Mouse (Mus musculus) stomach, embryonic 14.5 days (tissue): ENCODE data around the gene Ethe1. TPM values are rescaled to one million over a fixed set of nuclear protein-coding genes. Genes with fewer than 3 reads are reported as not detected.

Experiments used
- ATAC-seq: fragments of 200-750 bp; cut with Nextera tagmentation; 2 replicates; pipeline ENCODE4 v1.8.0; 2017; ENCODE audit warnings: low read depth, moderate TSS enrichment; ENCODE audit not compliant: insufficient number of reproducible peaks, insufficient read depth, low FRiP score
- H3K27ac ChIP-seq: fragments of 300-500 bp; sonication (generic); 2 replicates; pipeline ENCODE4 v1.5.1; 2014; ENCODE audit warnings: mild to moderate bottlenecking, low read length, moderate library complexity, mixed read lengths
- H3K27me3 ChIP-seq: fragments of 300-500 bp; sonication (generic); 2 replicates; pipeline ENCODE4 v1.6.1; 2014; ENCODE audit warnings: low read length, control low read depth, mixed read lengths; ENCODE audit not compliant: control insufficient read depth, insufficient read depth
- H3K36me3 ChIP-seq: fragments of 300-500 bp; sonication (generic); 2 replicates; pipeline ENCODE4 v1.6.1; 2014; ENCODE audit warnings: mild to moderate bottlenecking, control low read depth, low read length, moderate library complexity, mixed read lengths; ENCODE audit not compliant: control insufficient read depth, insufficient read depth
- H3K4me1 ChIP-seq: fragments of 300-500 bp; sonication (generic); 2 replicates; pipeline ENCODE4 v1.6.1; 2014; ENCODE audit warnings: low read length, control low read depth, mixed read lengths; ENCODE audit not compliant: control insufficient read depth, insufficient read depth
- H3K4me2 ChIP-seq: fragments of 300-500 bp; sonication (generic); replicated peaks from 2 replicates; pipeline ENCODE4 v1.6.1; 2014; ENCODE audit warnings: low read depth, low read length, control low read depth
- H3K4me3 ChIP-seq: fragments of 300-500 bp; sonication (generic); 2 replicates; pipeline ENCODE4 v1.5.1; 2014; ENCODE audit warnings: low read depth, low read length, control low read depth
- H3K9ac ChIP-seq: fragments of 300-500 bp; sonication (generic); replicated peaks from 2 replicates; pipeline ENCODE4 v1.6.1; 2014; ENCODE audit warnings: low read depth, mild to moderate bottlenecking, control low read depth, low read length, moderate library complexity, mixed read lengths
- H3K9me3 ChIP-seq: fragments of 300-500 bp; sonication (generic); 2 replicates; pipeline ENCODE4 v1.6.1; 2016; ENCODE audit warnings: low read depth, low read length, control low read depth; ENCODE audit not compliant: control insufficient read depth
- WGBS: fragments of 180-500 bp; shearing (Covaris S2); extraction: QIAGEN DNeasy Blood & Tissue Kit; methylation state at CpG from one replicate; pipeline ENCODE4 v1.1.7; 2014; 5-methylcytosine and 5-hydroxymethylcytosine counted together
- polyA plus RNA-seq: library from polyadenylated mRNA; unstranded; fragments of >200 nt; fragmentation: Nextera tagmentation; extraction: Ambion mirVana; gene quantifications from 2 replicates; pipeline ENCODE4 v1.2.1, GENCODE M21; 2014

Gene Ethe1
- polyA plus RNA-seq, 1 experiment from 2014 or later: 40.1 TPM

GRCm38 (mm10) chr7:24566206-24566605, 21.1 kb upstream of the Ethe1 start:
- no peak overlapping the region for H3K4me2 ChIP-seq
- 89% methylated on average over 9 of the region's 9 CpGs for WGBS
- peaks cover 49% of the 10 kb centered on the region for H3K36me3 ChIP-seq
- no peak overlapping the region for H3K4me3 ChIP-seq
- H3K9me3 ChIP-seq: no peaks in the 10 kb centered on the region
- H3K9ac ChIP-seq: no peak overlapping the region
- no peaks in the 10 kb centered on the region for H3K27me3 ChIP-seq
- no peaks in the 10 kb centered on the region for H3K4me1 ChIP-seq
- no peak for ATAC-seq
- no peak overlapping the region for H3K27ac ChIP-seq

GRCm38 (mm10) chr7:24568512-24568911, 18.8 kb upstream of the Ethe1 start:
- WGBS: 88% methylated on average over 4 of the region's 4 CpGs
- Histone ChIP-seq H3K4me1 (no peaks in the 10 kb centered on the region), H3K4me2 (no peak overlapping the region), H3K9ac (no peak overlapping the region), H3K36me3 (peaks cover 51% of the 10 kb centered on the region), H3K4me3 (no peak overlapping the region), H3K27ac (no peak overlapping the region), H3K27me3 (no peaks in the 10 kb centered on the region), H3K9me3 (no peaks in the 10 kb centered on the region)
- no peak for ATAC-seq

GRCm38 (mm10) chr7:24571071-24571470, 16.3 kb upstream of the Ethe1 start:
- 79% methylated on average over 4 of the region's 4 CpGs for whole genome bisulfite sequencing
- H3K9ac ChIP-seq: no peak overlapping the region
- H3K36me3 ChIP-seq: peaks cover 42% of the 10 kb centered on the region
- no peaks in the 10 kb centered on the region for H3K4me1 ChIP-seq
- no peak overlapping the region for H3K4me3 ChIP-seq
- H3K27ac ChIP-seq: no peak overlapping the region
- H3K27me3 ChIP-seq: no peaks in the 10 kb centered on the region
- no peaks in the 10 kb centered on the region for H3K9me3 ChIP-seq
- ATAC-seq: no peak
- H3K4me2 ChIP-seq: no peak overlapping the region

GRCm38 (mm10) chr7:24572455-24572854, 14.9 kb upstream of the Ethe1 start:
- no peak overlapping the region for H3K4me2 ChIP-seq
- H3K4me3 ChIP-seq: no peak overlapping the region
- WGBS: 59% methylated on average over 5 of the region's 5 CpGs
- no peak overlapping the region for H3K27ac ChIP-seq
- no peaks in the 10 kb centered on the region for H3K27me3 ChIP-seq
- H3K36me3 ChIP-seq: peaks cover 29% of the 10 kb centered on the region
- ATAC-seq: no peak
- no peaks in the 10 kb centered on the region for H3K9me3 ChIP-seq
- no peak overlapping the region for H3K9ac ChIP-seq
- no peaks in the 10 kb centered on the region for H3K4me1 ChIP-seq

GRCm38 (mm10) chr7:24574224-24574796, 13.0 kb upstream of the Ethe1 start:
- Histone ChIP-seq H3K9me3 (no peaks in the 10 kb centered on the region), H3K9ac (no peak overlapping the region), H3K4me3 (no peak overlapping the region), H3K4me2 (no peak overlapping the region), H3K27me3 (no peaks in the 10 kb centered on the region), H3K4me1 (no peaks in the 10 kb centered on the region), H3K36me3 (peaks cover 19% of the 10 kb centered on the region), H3K27ac (no peak overlapping the region)
- 59% methylated on average over 12 of the region's 12 CpGs for WGBS
- peak; percentile 33; the same call in 1 of the 2 replicates for ATAC-seq

- Histone ChIP-seq H3K27ac (no peak overlapping the region), H3K9me3 (no peaks in the 10 kb centered on the region), H3K9ac (no peak overlapping the region), H3K36me3 (peaks cover 6% of the 10 kb centered on the region), H3K4me2 (no peak overlapping the region), H3K4me3 (no peak overlapping the region), H3K4me1 (no peaks in the 10 kb centered on the region), H3K27me3 (no peaks in the 10 kb centered on the region)
- 93% methylated on average over 10 of the region's 10 CpGs for WGBS
- ATAC-seq: no peak
Measured at GRCm38 (mm10) chr7:24577811-24578210, 9.5 kb upstream of the Ethe1 start.

GRCm38 (mm10) chr7:24584876-24585275, 2.5 kb upstream of the Ethe1 start:
- H3K36me3 ChIP-seq: no peaks in the 10 kb centered on the region
- H3K4me2 ChIP-seq: no peak overlapping the region
- no peak overlapping the region for H3K27ac ChIP-seq
- H3K9me3 ChIP-seq: no peaks in the 10 kb centered on the region
- 96% methylated on average over 6 of the region's 6 CpGs for WGBS
- peaks cover 3% of the 10 kb centered on the region; the same call in 1 of the 2 replicates for H3K4me1 ChIP-seq
- H3K9ac ChIP-seq: no peak overlapping the region
- ATAC-seq: no peak
- H3K27me3 ChIP-seq: 0 out of 2 replicates have a peak, but pooled peaks cover 10% of the 10 kb centered on the region
- H3K4me3 ChIP-seq: no peak overlapping the region

- ATAC-seq: no peak
- 38% methylated on average over 14 of the region's 16 CpGs for WGBS
- H3K27me3 ChIP-seq: 0 out of 2 replicates have a peak, but pooled peaks cover 10% of the 10 kb centered on the region
- H3K9ac ChIP-seq: no peak overlapping the region
- H3K4me3 ChIP-seq: no peak overlapping the region
- H3K27ac ChIP-seq: no peak overlapping the region
- no peaks in the 10 kb centered on the region for H3K9me3 ChIP-seq
- peaks cover 3% of the 10 kb centered on the region; the same call in 1 of the 2 replicates for H3K4me1 ChIP-seq
- H3K4me2 ChIP-seq: no peak overlapping the region
- H3K36me3 ChIP-seq: no peaks in the 10 kb centered on the region
Measured at GRCm38 (mm10) chr7:24585995-24586394, 1.3 kb upstream of the Ethe1 start.

- Histone ChIP-seq H3K27ac (peak overlapping the region; percentile 21; the same call in 1 of the 2 replicates), H3K4me3 (peak overlapping the region; percentile 37), H3K36me3 (no peaks in the 10 kb centered on the region), H3K9ac (no peak overlapping the region), H3K4me2 (peak overlapping the region; percentile 69), H3K9me3 (no peaks in the 10 kb centered on the region), H3K4me1 (peaks cover 3% of the 10 kb centered on the region; the same call in 1 of the 2 replicates), H3K27me3 (0 out of 2 replicates have a peak, but pooled peaks cover 10% of the 10 kb centered on the region)
- 8% methylated on average over 8 of the region's 8 CpGs for WGBS
- peak; percentile 79 for ATAC-seq
Measured at GRCm38 (mm10) chr7:24586828-24587227, 515 bp upstream of the Ethe1 start.
